8 mouse cellular contexts compared by ENCODE assay signal in the genomic region with DNA sequence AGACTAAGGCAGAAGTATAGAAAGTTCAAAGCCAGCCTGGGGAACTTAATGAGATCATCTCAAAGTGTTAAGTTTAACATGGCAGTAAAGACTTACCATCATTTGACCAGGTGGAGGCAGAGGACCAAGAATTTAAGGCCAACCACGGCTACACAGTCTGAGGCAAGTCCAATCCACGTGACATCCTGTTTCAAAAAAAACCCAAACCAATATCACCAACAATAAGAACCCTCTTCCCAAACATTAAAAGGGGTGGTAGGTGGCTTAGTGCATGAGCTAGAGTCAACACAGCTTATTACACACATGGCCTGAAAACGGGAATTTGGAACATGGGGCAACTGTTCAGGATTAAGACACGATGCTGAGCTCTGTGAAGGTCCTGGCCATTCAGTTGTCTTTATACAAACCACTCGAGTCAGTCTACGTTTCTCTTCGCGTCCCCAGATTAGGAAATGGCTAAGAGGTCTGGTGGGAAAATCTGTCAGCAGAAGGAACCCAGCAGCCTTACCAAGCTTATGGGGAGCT. TPM values are rescaled to one million over a fixed set of nuclear protein-coding genes. Genes with fewer than 3 reads are reported as not detected.
DNase-seq lines count a peak whose midpoint lies in the region; ATAC-seq and TF ChIP-seq lines count a peak whose summit lies in the region.

No protein-coding gene starts in this region.

- ATAC-seq in hindbrain, embryonic 15.5 days (ENCODE audit: low FRiP score, low read depth) = 0 out of 2 replicates have a peak, but pooled peaks have one; percentile 1
- ATAC-seq in midbrain, embryonic 13.5 days = peak; percentile 28

- peak overlapping the region; percentile 91 for H3K27ac ChIP-seq in layer of hippocampus, adult 2 months
- H3K27ac ChIP-seq in hindbrain, embryonic 15.5 days (replicated peaks) = peak overlapping the region; percentile 86
- H3K27ac ChIP-seq in midbrain, embryonic 13.5 days = peak overlapping the region; percentile 88

- no peak for DNase-seq in layer of hippocampus, adult 2 months (ENCODE audit: low spot score in 2 of 2)
- DNase-seq in layer of hippocampus, adult 18-20 months (ENCODE audit: low spot score in 2 of 2) = no peak
- DNase-seq in adipocyte (ENCODE audit: low spot score) = peak; percentile 72
- no peak for DNase-seq in right cerebral cortex, postnatal 4 days
- no peak for DNase-seq in frontal cortex, postnatal 25 days (ENCODE audit: low spot score in 2 of 2)
- no peak for DNase-seq in layer of hippocampus, adult 11-12 months (ENCODE audit: low spot score)

- TF ChIP-seq CTCF in layer of hippocampus, adult 2 months (conservative IDR thresholded peaks at IDR 0.05) = no peak

- peak overlapping the region; percentile 88 for H3K4me3 ChIP-seq in layer of hippocampus, adult 2 months
- peak overlapping the region; percentile 87 for H3K4me3 ChIP-seq in hindbrain, embryonic 15.5 days
- H3K4me3 ChIP-seq in midbrain, embryonic 13.5 days (replicated peaks) = peak overlapping the region; percentile 78

- H3K36me3 ChIP-seq in hindbrain, embryonic 15.5 days = no peaks in the 10 kb centered on the region
- no peaks in the 10 kb centered on the region for H3K36me3 ChIP-seq in midbrain, embryonic 13.5 days

- H3K9me3 ChIP-seq in hindbrain, embryonic 15.5 days = no peaks in the 10 kb centered on the region
- H3K9me3 ChIP-seq in midbrain, embryonic 13.5 days = no peaks in the 10 kb centered on the region

- peak overlapping the region; percentile 68 for H3K4me2 ChIP-seq in hindbrain, embryonic 15.5 days
- H3K4me2 ChIP-seq in midbrain, embryonic 13.5 days (replicated peaks) = peak overlapping the region; percentile 84

- no peaks in the 10 kb centered on the region for H3K27me3 ChIP-seq in hindbrain, embryonic 15.5 days
- H3K27me3 ChIP-seq in midbrain, embryonic 13.5 days = no peaks in the 10 kb centered on the region

- H3K4me1 ChIP-seq in hindbrain, embryonic 15.5 days (replicated peaks) = peaks cover 28% of the 10 kb centered on the region
- H3K4me1 ChIP-seq in midbrain, embryonic 13.5 days (replicated peaks) = peaks cover 40% of the 10 kb centered on the region

- 33% methylated on average over 8 of the region's 8 CpGs for WGBS in hindbrain, embryonic 15.5 days
- WGBS in midbrain, embryonic 13.5 days = 31% methylated on average over 8 of the region's 8 CpGs

- peak overlapping the region; percentile 52 for H3K9ac ChIP-seq in hindbrain, embryonic 15.5 days
- H3K9ac ChIP-seq in midbrain, embryonic 13.5 days (replicated peaks) = peak overlapping the region; percentile 66

RNA-seq across cellular contexts. Expression of gene Usp28, which starts 0.8 kb away (rescaled TPM):
- total RNA-seq in layer of hippocampus, adult 2 months (2021) = 10 to 100 TPM; 33.7 to 34.5 TPM
- 10 to 100 TPM; 26.7 to 31.9 TPM for total RNA-seq in layer of hippocampus, adult 18-20 months (2021)
- polyA plus RNA-seq in hindbrain, embryonic 15.5 days (2015; fragmentation: Nextera tagmentation; extraction: Ambion mirVana) = 31.0 and 31.4 TPM in 2 replicates
- 34.7 and 40.4 TPM in 2 replicates for polyA plus RNA-seq in midbrain, embryonic 13.5 days (2015; fragmentation: Nextera tagmentation; extraction: Ambion mirVana)

RNA-seq across cellular contexts. Expression of gene Htr3b, which starts 19.6 kb away (rescaled TPM):
- total RNA-seq in layer of hippocampus, adult 2 months (2021) = not detected
- not detected for total RNA-seq in layer of hippocampus, adult 18-20 months (2021)
- polyA plus RNA-seq in hindbrain, embryonic 15.5 days (2015; fragmentation: Nextera tagmentation; extraction: Ambion mirVana) = 0.18 and 0.92 TPM in 2 replicates
- not detected in 2 replicates for polyA plus RNA-seq in midbrain, embryonic 13.5 days (2015; fragmentation: Nextera tagmentation; extraction: Ambion mirVana)
